Mouse (Mus musculus): ENCODE measurements at regions not wholly inside any gene's neighbourhood (a gene's known extent, or its start where the extent isn't known, plus 50 kb on each side); places are given as distances from the start of the nearest gene placed in this dataset.

- peak overlapping the region; percentile 40 for H3K27ac ChIP-seq (ENCODE audit: insufficient read depth, low read length)
- no peak for TF ChIP-seq POLR2A (IDR thresholded peaks at IDR 0.05; ENCODE audit: low read depth, low read length)
- TF ChIP-seq CTCF (IDR thresholded peaks at IDR 0.05; ENCODE audit: borderline replicate concordance, insufficient read depth, low read length): no peak
- H3K4me3 ChIP-seq (ENCODE audit: insufficient read depth, low read length): no peak overlapping the region
- H3K4me1 ChIP-seq (ENCODE audit: control insufficient read depth, insufficient read depth, low read length): peaks cover 4% of the 10 kb centered on the region; the same call in 1 of the 2 replicates
These were observed 70.2 kb upstream of the F13a1 start for GRCm38 (mm10) chr13:37120219-37120618.

- no peak overlapping the region for H3K4me3 ChIP-seq (ENCODE audit: insufficient read depth, low read length)
- no peak overlapping the region for H3K27ac ChIP-seq (ENCODE audit: insufficient read depth, low read length)
- H3K4me1 ChIP-seq (ENCODE audit: control insufficient read depth, insufficient read depth, low read length): peaks cover 5% of the 10 kb centered on the region
- no peak for TF ChIP-seq POLR2A (IDR thresholded peaks at IDR 0.05; ENCODE audit: low read depth, low read length)
- TF ChIP-seq CTCF (IDR thresholded peaks at IDR 0.05; ENCODE audit: borderline replicate concordance, insufficient read depth, low read length): no peak
These were observed 64.3 kb upstream of the F13a1 start for GRCm38 (mm10) chr13:37114324-37114723.

GRCm38 (mm10) chr13:37111747-37112146, 61.7 kb upstream of the F13a1 start:
- Histone ChIP-seq H3K4me1 (ENCODE audit: control insufficient read depth, insufficient read depth, low read length) (peaks cover 7% of the 10 kb centered on the region), H3K4me3 (ENCODE audit: insufficient read depth, low read length) (no peak overlapping the region), H3K27ac (ENCODE audit: insufficient read depth, low read length) (no peak overlapping the region)
- TF ChIP-seq POLR2A (IDR thresholded peaks at IDR 0.05; ENCODE audit: low read depth, low read length): no peak

- no peak overlapping the region for H3K4me3 ChIP-seq (ENCODE audit: insufficient read depth, low read length)
- H3K4me1 ChIP-seq (ENCODE audit: control insufficient read depth, insufficient read depth, low read length): peaks cover 8% of the 10 kb centered on the region
- no peak overlapping the region for H3K27ac ChIP-seq (ENCODE audit: insufficient read depth, low read length)
- no peak for TF ChIP-seq POLR2A (IDR thresholded peaks at IDR 0.05; ENCODE audit: low read depth, low read length)
- no peak for TF ChIP-seq CTCF (IDR thresholded peaks at IDR 0.05; ENCODE audit: borderline replicate concordance, insufficient read depth, low read length)
These were observed 57.7 kb upstream of the F13a1 start for GRCm38 (mm10) chr13:37107721-37108120.

GRCm38 (mm10) chr13:37106009-37106408, 56.0 kb upstream of the F13a1 start:
- no peak overlapping the region for H3K27ac ChIP-seq (ENCODE audit: insufficient read depth, low read length)
- TF ChIP-seq POLR2A (IDR thresholded peaks at IDR 0.05; ENCODE audit: low read depth, low read length): no peak
- TF ChIP-seq CTCF (IDR thresholded peaks at IDR 0.05; ENCODE audit: borderline replicate concordance, insufficient read depth, low read length): no peak

GRCm38 (mm10) chr13:37104410-37105294, 54.6 kb upstream of the F13a1 start:
- H3K4me3 ChIP-seq (ENCODE audit: insufficient read depth, low read length): no peak overlapping the region
- TF ChIP-seq CTCF (IDR thresholded peaks at IDR 0.05; ENCODE audit: borderline replicate concordance, insufficient read depth, low read length): no peak
- no peak for TF ChIP-seq POLR2A (IDR thresholded peaks at IDR 0.05; ENCODE audit: low read depth, low read length)
- H3K4me1 ChIP-seq (ENCODE audit: control insufficient read depth, insufficient read depth, low read length): peaks cover 4% of the 10 kb centered on the region; the same call in 1 of the 2 replicates
- H3K27ac ChIP-seq (ENCODE audit: insufficient read depth, low read length): no peak overlapping the region

More at GRCm38 (mm10) chr13:37106009-37106408, 56.0 kb upstream of the F13a1 start:
- Histone ChIP-seq H3K4me1 (ENCODE audit: control insufficient read depth, insufficient read depth, low read length) (peaks cover 8% of the 10 kb centered on the region), H3K4me3 (ENCODE audit: insufficient read depth, low read length) (no peak overlapping the region)

- no peak overlapping the region for H3K27ac ChIP-seq (ENCODE audit: insufficient read depth, low read length)
- no peak for TF ChIP-seq CTCF (IDR thresholded peaks at IDR 0.05; ENCODE audit: borderline replicate concordance, insufficient read depth, low read length)
- no peak for TF ChIP-seq POLR2A (IDR thresholded peaks at IDR 0.05; ENCODE audit: low read depth, low read length)
- H3K4me1 ChIP-seq (ENCODE audit: control insufficient read depth, insufficient read depth, low read length): 0 out of 2 replicates have a peak, but pooled peaks cover 2% of the 10 kb centered on the region
- no peak overlapping the region for H3K4me3 ChIP-seq (ENCODE audit: insufficient read depth, low read length)
These were observed 53.8 kb upstream of the F13a1 start for GRCm38 (mm10) chr13:37103741-37104296.

- H3K4me1 ChIP-seq (ENCODE audit: control insufficient read depth, insufficient read depth, low read length): 0 out of 2 replicates have a peak, but pooled peaks cover 2% of the 10 kb centered on the region
- TF ChIP-seq POLR2A (IDR thresholded peaks at IDR 0.05; ENCODE audit: low read depth, low read length) (no peak), CTCF (IDR thresholded peaks at IDR 0.05; ENCODE audit: borderline replicate concordance, insufficient read depth, low read length) (no peak)
- H3K27ac ChIP-seq (ENCODE audit: insufficient read depth, low read length): no peak overlapping the region
- H3K4me3 ChIP-seq (ENCODE audit: insufficient read depth, low read length): no peak overlapping the region
These were observed 51.7 kb upstream of the F13a1 start for GRCm38 (mm10) chr13:37101755-37102154.

All from embryonic fibroblast, embryonic 13.5 days (primary cell).